Mouse (Mus musculus) heart, postnatal 0 days (tissue): ENCODE measurements around the gene Gtf2ird1.
"Not testable (repeated sequence)": the region's sequence is repeated elsewhere in the genome, so short reads cannot be mapped to it uniquely, and the experiment has no call there.

Experiments
- CTCF ChIP-seq: IDR thresholded peaks from 2 replicates; pipeline ENCODE4 v1.5.1; 2016; ENCODE audit warnings: antibody characterized with exemption, control low read depth, low read depth
- EP300 ChIP-seq: IDR thresholded peaks from 2 replicates; pipeline ENCODE4 v1.6.1; 2016; ENCODE audit warnings: antibody characterized with exemption, low read depth

GRCm38 (mm10) chr5:134355372-134355771, 101.1 kb downstream of the Gtf2ird1 start:
- TF ChIP-seq CTCF, EP300: not testable (repeated sequence)
